Mouse (Mus musculus): Measurements from ENCODE around the gene Slc25a28. TPM values are rescaled to one million over a fixed set of nuclear protein-coding genes. Genes with fewer than 3 reads are reported as not detected.
A peak's percentile ranks its signal among the peaks of the same experiment; 100 is the strongest.

The Slc25a28 gene
- polyA plus RNA-seq, 2 experiments: 4.4 to 19.0 TPM

DNA sequence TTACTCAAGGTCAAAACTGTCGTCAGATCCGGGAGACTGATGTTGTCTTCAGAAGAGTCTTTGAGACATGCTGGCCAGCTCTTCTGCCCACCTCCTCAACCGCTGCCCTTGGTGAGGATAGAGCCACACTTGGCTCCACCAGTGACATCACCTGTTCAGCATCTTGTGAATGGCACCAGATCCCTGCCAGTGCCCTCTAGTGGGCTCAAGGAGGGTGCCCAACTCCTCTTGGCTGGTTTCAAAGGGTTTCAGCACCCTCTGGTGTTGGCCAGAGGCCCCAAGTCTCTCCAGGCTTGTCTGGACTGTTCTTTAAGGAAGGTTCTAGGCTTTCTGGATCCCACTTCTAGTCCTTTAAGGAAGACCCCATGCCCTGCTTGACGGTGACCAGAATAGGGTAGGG, 50.8 kb downstream of the Slc25a28 start:
- Histone ChIP-seq H3K4me3 (ENCODE audit: insufficient read depth in 1 of 2, low read depth in 2 of 2, low read length in 2 of 2) (no peak overlapping the region), H3K9ac (replicated peaks) (no peak overlapping the region), H3K36me3 (replicated peaks; ENCODE audit: control insufficient read depth, insufficient read depth, low read depth) (no peaks in the 10 kb centered on the region), H3K4me1 (replicated peaks; ENCODE audit: control insufficient read depth in 2 of 2, insufficient read depth in 2 of 2, low read length in 1 of 2) (no peaks in the 10 kb centered on the region), H3K27me3 (ENCODE audit: control insufficient read depth, insufficient read depth, low read length) (peaks cover 33% of the 10 kb centered on the region), H3K27ac (no peak overlapping the region), H3K4me2 (ENCODE audit: low read depth) (no peak overlapping the region), H3K9me3 (ENCODE audit: control insufficient read depth, low read length) (no peaks in the 10 kb centered on the region)
- no peak for ATAC-seq (ENCODE audit: insufficient read depth)
- 28% methylated on average over 4 of the region's 4 CpGs for WGBS (ENCODE audit: insufficient replicate concordance)
- no peak for DNase-seq (ENCODE audit: low read depth in 3 of 3, low spot score in 3 of 3)
- TF ChIP-seq EP300 (IDR thresholded peaks at IDR 0.05; ENCODE audit: low read depth) (no peak), CTCF (IDR thresholded peaks at IDR 0.05; ENCODE audit: low read depth) (peak; percentile 83)

DNA sequence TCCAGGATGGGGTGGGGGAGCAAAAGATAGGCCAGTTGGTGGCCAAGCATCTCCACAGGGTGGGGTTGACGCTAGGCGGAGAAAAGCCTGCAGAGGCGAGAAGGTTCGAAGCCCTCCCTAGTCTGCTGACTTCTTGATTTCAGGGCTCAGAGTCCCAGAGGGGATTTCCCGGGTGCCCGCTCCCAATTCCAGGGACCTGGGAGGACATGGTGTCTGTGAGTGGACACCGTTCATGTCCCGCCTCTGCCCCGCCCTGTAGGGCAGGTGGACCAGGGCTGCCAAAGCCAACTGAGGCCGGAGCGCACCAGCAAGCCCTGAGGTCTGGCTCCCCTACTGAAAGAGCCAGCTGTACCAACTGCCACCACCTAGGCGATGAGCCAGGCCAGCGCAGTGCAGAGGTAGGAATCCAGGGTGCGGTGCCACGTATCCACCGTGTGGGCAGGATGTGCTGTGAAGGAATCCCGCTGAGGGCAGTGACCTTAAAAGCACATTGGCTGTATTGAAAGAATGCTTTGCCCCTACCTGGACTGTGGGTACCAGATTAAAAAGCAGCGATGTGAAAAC, 54.7 kb downstream of the Slc25a28 start:
- ATAC-seq (ENCODE audit: insufficient read depth): no peak
- H3K27me3 ChIP-seq (ENCODE audit: control insufficient read depth, insufficient read depth, low read length): peaks cover 72% of the 10 kb centered on the region

DNA sequence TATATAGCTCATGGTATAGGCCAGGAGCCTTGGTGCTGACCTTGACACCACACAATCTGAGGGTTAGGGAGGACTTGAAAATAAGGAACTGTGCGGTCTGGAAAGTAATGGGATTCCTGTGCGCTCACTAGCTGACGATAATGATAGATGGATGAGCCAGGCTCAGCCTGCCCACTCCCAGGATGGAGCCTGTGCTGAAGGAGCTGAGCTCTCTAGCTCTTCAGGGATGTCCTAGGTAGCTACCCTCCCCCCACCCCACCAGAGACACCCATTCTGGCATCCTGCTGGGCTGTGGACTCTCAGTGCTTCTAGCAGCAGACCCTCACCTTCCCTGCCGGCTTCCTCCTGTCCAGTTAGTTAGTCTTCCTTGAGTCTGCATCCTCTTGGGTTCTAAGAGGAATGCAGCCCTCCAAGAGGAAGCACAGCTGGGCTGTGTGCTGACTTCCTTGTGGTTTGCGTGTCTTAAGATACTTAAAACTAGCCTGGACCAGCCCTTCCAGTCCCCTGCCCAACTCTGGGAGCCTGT, 56.1 kb downstream of the Slc25a28 start:
- Histone ChIP-seq H3K4me3 (ENCODE audit: insufficient read depth in 1 of 2, low read depth in 2 of 2, low read length in 2 of 2) (no peak overlapping the region), H3K4me2 (ENCODE audit: low read depth) (no peak overlapping the region), H3K4me1 (replicated peaks; ENCODE audit: control insufficient read depth in 2 of 2, insufficient read depth in 2 of 2, low read length in 1 of 2) (no peaks in the 10 kb centered on the region), H3K27me3 (ENCODE audit: control insufficient read depth, insufficient read depth, low read length) (peaks cover 87% of the 10 kb centered on the region), H3K9ac (replicated peaks) (no peak overlapping the region), H3K36me3 (replicated peaks; ENCODE audit: control insufficient read depth, insufficient read depth, low read depth) (no peaks in the 10 kb centered on the region), H3K27ac (no peak overlapping the region), H3K9me3 (ENCODE audit: control insufficient read depth, low read length) (no peaks in the 10 kb centered on the region)
- ATAC-seq (ENCODE audit: insufficient read depth): no peak
- TF ChIP-seq CTCF (IDR thresholded peaks at IDR 0.05; ENCODE audit: low read depth): no peak
- TF ChIP-seq EP300 (IDR thresholded peaks at IDR 0.05; ENCODE audit: low read depth): no peak
- no peak for DNase-seq (ENCODE audit: low read depth in 3 of 3, low spot score in 3 of 3)
- WGBS (ENCODE audit: insufficient replicate concordance): 3% methylated on average over 5 of the region's 5 CpGs

More for the DNA sequence above, 54.7 kb downstream of the Slc25a28 start:
- WGBS (ENCODE audit: insufficient replicate concordance): 17% methylated on average over 18 of the region's 18 CpGs
- no peaks in the 10 kb centered on the region for H3K9me3 ChIP-seq (ENCODE audit: control insufficient read depth, low read length)
- TF ChIP-seq CTCF (IDR thresholded peaks at IDR 0.05; ENCODE audit: low read depth): no peak
- no peak for TF ChIP-seq EP300 (IDR thresholded peaks at IDR 0.05; ENCODE audit: low read depth)
- no peak overlapping the region for H3K9ac ChIP-seq (replicated peaks)
- H3K27ac ChIP-seq: no peak overlapping the region
- H3K4me2 ChIP-seq (ENCODE audit: low read depth): no peak overlapping the region
- no peaks in the 10 kb centered on the region for H3K36me3 ChIP-seq (replicated peaks; ENCODE audit: control insufficient read depth, insufficient read depth, low read depth)
- H3K4me1 ChIP-seq (replicated peaks; ENCODE audit: control insufficient read depth in 2 of 2, insufficient read depth in 2 of 2, low read length in 1 of 2): no peaks in the 10 kb centered on the region
- no peak overlapping the region for H3K4me3 ChIP-seq (ENCODE audit: insufficient read depth in 1 of 2, low read depth in 2 of 2, low read length in 2 of 2)
- DNase-seq (ENCODE audit: low read depth in 3 of 3, low spot score in 3 of 3): no peak

DNA sequence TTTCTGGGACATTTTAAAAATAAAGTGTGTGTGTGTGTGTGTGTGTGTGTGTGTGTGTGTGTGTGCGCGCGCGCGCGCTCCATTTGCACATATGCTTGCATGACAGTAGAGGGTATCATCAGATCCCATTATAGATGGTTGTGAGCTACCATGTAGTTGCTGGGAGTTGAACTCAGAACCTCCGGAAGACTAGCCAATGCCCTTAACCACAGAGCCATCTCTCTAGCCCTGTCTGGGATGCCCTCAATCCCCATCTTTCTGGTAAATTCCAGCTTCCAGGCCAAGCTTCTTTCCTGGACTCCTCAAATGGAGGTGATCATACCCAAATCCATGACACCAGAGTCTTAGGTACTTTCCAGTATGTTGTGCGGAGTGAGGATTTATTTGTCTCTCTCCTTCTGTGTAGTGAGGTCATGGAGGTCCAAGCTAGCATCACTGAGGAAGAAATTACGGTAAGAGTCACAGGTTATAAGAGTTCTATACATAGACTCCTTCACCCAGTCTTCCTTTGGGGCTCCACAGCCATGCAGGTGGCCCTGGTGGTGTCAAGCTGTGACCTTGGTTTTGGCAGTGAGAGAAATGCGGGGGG, 56.8 kb downstream of the Slc25a28 start:
- DNase-seq (ENCODE audit: low read depth in 3 of 3, low spot score in 3 of 3) (no peak), ATAC-seq (ENCODE audit: insufficient read depth) (no peak)
- no peaks in the 10 kb centered on the region for H3K36me3 ChIP-seq (replicated peaks; ENCODE audit: control insufficient read depth, insufficient read depth, low read depth)
- H3K4me3 ChIP-seq (ENCODE audit: insufficient read depth in 1 of 2, low read depth in 2 of 2, low read length in 2 of 2): no peak overlapping the region
- WGBS (ENCODE audit: insufficient replicate concordance): 53% methylated on average over 10 of the region's 10 CpGs
- peaks cover 91% of the 10 kb centered on the region for H3K27me3 ChIP-seq (ENCODE audit: control insufficient read depth, insufficient read depth, low read length)
- no peaks in the 10 kb centered on the region for H3K9me3 ChIP-seq (ENCODE audit: control insufficient read depth, low read length)
- no peak for TF ChIP-seq EP300 (IDR thresholded peaks at IDR 0.05; ENCODE audit: low read depth)
- TF ChIP-seq CTCF (IDR thresholded peaks at IDR 0.05; ENCODE audit: low read depth): no peak
- no peak overlapping the region for H3K4me2 ChIP-seq (ENCODE audit: low read depth)
- no peaks in the 10 kb centered on the region for H3K4me1 ChIP-seq (replicated peaks; ENCODE audit: control insufficient read depth in 2 of 2, insufficient read depth in 2 of 2, low read length in 1 of 2)
- no peak overlapping the region for H3K27ac ChIP-seq
- H3K9ac ChIP-seq (replicated peaks): no peak overlapping the region

DNA sequence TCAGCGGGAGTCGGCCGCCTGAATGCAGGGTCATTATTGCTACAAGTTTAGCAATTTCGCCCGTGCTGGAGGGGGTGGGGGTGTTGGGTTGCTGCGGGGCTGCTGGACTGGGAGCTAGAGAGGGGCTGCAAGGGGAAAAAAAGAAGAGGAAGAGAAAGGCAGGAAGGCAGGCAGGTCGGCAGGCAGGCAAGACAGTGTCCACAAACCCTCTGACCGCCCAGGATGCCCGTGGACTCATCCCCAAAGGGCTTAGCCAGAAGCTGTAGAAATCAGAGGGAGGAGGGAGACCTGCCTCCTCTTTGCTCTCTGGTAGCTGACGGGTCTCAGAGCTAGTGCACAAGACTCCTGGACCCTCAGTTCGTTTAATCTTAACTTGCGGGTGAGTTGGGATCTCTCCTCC, 57.8 kb downstream of the Slc25a28 start:
- no peak for ATAC-seq (ENCODE audit: insufficient read depth)
- Histone ChIP-seq H3K4me2 (ENCODE audit: low read depth) (no peak overlapping the region), H3K27me3 (ENCODE audit: control insufficient read depth, insufficient read depth, low read length) (peaks cover 97% of the 10 kb centered on the region), H3K4me1 (replicated peaks; ENCODE audit: control insufficient read depth in 2 of 2, insufficient read depth in 2 of 2, low read length in 1 of 2) (no peaks in the 10 kb centered on the region), H3K36me3 (replicated peaks; ENCODE audit: control insufficient read depth, insufficient read depth, low read depth) (no peaks in the 10 kb centered on the region), H3K9ac (replicated peaks) (no peak overlapping the region), H3K9me3 (ENCODE audit: control insufficient read depth, low read length) (no peaks in the 10 kb centered on the region), H3K27ac (no peak overlapping the region), H3K4me3 (ENCODE audit: insufficient read depth in 1 of 2, low read depth in 2 of 2, low read length in 2 of 2) (no peak overlapping the region)
- WGBS (ENCODE audit: insufficient replicate concordance): 8% methylated on average over 12 of the region's 12 CpGs
- TF ChIP-seq EP300 (IDR thresholded peaks at IDR 0.05; ENCODE audit: low read depth): no peak
- no peak for TF ChIP-seq CTCF (IDR thresholded peaks at IDR 0.05; ENCODE audit: low read depth)
- DNase-seq (ENCODE audit: low read depth in 3 of 3, low spot score in 3 of 3): no peak
